Mouse (Mus musculus) stomach, postnatal 0 days (tissue): ENCODE data around the gene Kdm2b. TPM values are rescaled to one million over a fixed set of nuclear protein-coding genes. Genes with fewer than 3 reads are reported as not detected.

Experiments
- ATAC-seq: fragments of 200-750 bp; cut with Nextera tagmentation; 2 replicates; pipeline ENCODE4 v1.8.0; 2017; ENCODE audit not compliant: low FRiP score, low TSS enrichment
- DNase-seq: peaks from one replicate; pipeline ENCODE4 v3.0.0-alpha.2; 2016; ENCODE audit warnings: low spot score
- H3K27ac ChIP-seq: fragments of 300-500 bp; sonication (generic); replicated peaks from 2 replicates; pipeline ENCODE4 v1.5.1; 2014; ENCODE audit warnings: mild to moderate bottlenecking, control low read depth
- H3K27me3 ChIP-seq: fragments of 300-500 bp; sonication (generic); 2 replicates; pipeline ENCODE4 v1.6.1; 2014; ENCODE audit warnings: low read length; ENCODE audit not compliant: control insufficient read depth, insufficient read depth
- H3K36me3 ChIP-seq: fragments of 300-500 bp; sonication (generic); 2 replicates; pipeline ENCODE4 v1.6.1; 2014; ENCODE audit warnings: low read length, mixed read lengths; ENCODE audit not compliant: control insufficient read depth, insufficient read depth
- H3K4me1 ChIP-seq: fragments of 300-500 bp; sonication (generic); replicated peaks from 2 replicates; pipeline ENCODE4 v1.6.1; 2014; ENCODE audit warnings: antibody characterized with exemption; ENCODE audit not compliant: control insufficient read depth, insufficient read depth
- H3K4me2 ChIP-seq: fragments of 300-500 bp; sonication (generic); replicated peaks from 2 replicates; pipeline ENCODE4 v1.6.1; 2014; ENCODE audit warnings: low read depth, mild to moderate bottlenecking, control low read depth, moderate library complexity
- H3K4me3 ChIP-seq: fragments of 300-500 bp; sonication (generic); 2 replicates; pipeline ENCODE4 v1.5.1; 2014; ENCODE audit warnings: low read depth, low read length, control low read depth
- H3K9ac ChIP-seq: fragments of 300-500 bp; sonication (generic); 2 replicates; pipeline ENCODE4 v1.6.1; 2014; ENCODE audit warnings: mild to moderate bottlenecking, low read length, control low read depth, mixed read lengths
- H3K9me3 ChIP-seq: fragments of 300-500 bp; sonication (generic); 2 replicates; pipeline ENCODE4 v1.6.1; 2016; ENCODE audit warnings: low read length; ENCODE audit not compliant: control insufficient read depth
- CTCF ChIP-seq: IDR thresholded peaks from 2 replicates; pipeline ENCODE4 v1.5.1; 2016; ENCODE audit warnings: antibody characterized with exemption, low read depth, mild to moderate bottlenecking, moderate library complexity
- EP300 ChIP-seq: optimal IDR thresholded peaks from 2 replicates; pipeline ENCODE3; 2016; ENCODE audit warnings: antibody characterized with exemption
- WGBS: fragments of 180-500 bp; shearing (Covaris S2); extraction: QIAGEN DNeasy Blood & Tissue Kit; methylation state at CpG from one replicate; pipeline ENCODE4 v1.1.7; 2014; 5-methylcytosine and 5-hydroxymethylcytosine counted together
- polyA plus RNA-seq: library from polyadenylated mRNA; unstranded; fragments of >200 nt; fragmentation: Nextera tagmentation; extraction: Ambion mirVana; gene quantifications from 2 replicates; pipeline ENCODE4 v1.2.1, GENCODE M21; 2015

The Kdm2b gene
- polyA plus RNA-seq, 1 experiment from 2014 or later = 15.5 TPM

DNA sequence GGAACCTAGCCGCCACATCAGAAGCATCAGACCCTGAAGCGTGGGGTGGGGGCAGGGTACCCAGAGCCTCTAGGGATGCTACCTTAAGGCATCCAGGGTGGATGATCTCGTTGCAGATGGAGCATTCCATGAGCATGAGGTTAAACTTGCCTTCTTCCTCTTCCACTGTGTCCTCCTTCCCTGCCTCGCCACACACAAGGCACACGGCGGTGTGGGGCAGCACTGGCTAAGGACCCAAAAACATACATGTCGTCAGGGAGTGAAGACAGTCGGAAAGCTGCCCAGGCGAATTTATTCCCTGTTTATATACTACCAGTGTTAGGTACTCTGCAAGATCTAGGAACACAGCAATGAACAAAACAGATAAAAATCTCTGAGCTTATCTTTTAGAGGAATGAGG lies 106.4 kb downstream of the Kdm2b start:
- Histone ChIP-seq H3K9me3 (no peaks in the 10 kb centered on the region), H3K9ac (no peak overlapping the region), H3K4me2 (no peak overlapping the region), H3K27me3 (no peaks in the 10 kb centered on the region), H3K4me3 (no peak overlapping the region), H3K4me1 (no peaks in the 10 kb centered on the region; the same call in 1 of the 2 replicates), H3K36me3 (no peaks in the 10 kb centered on the region; the same call in 1 of the 2 replicates), H3K27ac (peak overlapping the region; percentile 78)
- WGBS = 70% methylated on average over 9 of the region's 9 CpGs
- ATAC-seq = no peak
- DNase-seq = no peak
- TF ChIP-seq EP300 (no peak), CTCF (no peak)

DNA sequence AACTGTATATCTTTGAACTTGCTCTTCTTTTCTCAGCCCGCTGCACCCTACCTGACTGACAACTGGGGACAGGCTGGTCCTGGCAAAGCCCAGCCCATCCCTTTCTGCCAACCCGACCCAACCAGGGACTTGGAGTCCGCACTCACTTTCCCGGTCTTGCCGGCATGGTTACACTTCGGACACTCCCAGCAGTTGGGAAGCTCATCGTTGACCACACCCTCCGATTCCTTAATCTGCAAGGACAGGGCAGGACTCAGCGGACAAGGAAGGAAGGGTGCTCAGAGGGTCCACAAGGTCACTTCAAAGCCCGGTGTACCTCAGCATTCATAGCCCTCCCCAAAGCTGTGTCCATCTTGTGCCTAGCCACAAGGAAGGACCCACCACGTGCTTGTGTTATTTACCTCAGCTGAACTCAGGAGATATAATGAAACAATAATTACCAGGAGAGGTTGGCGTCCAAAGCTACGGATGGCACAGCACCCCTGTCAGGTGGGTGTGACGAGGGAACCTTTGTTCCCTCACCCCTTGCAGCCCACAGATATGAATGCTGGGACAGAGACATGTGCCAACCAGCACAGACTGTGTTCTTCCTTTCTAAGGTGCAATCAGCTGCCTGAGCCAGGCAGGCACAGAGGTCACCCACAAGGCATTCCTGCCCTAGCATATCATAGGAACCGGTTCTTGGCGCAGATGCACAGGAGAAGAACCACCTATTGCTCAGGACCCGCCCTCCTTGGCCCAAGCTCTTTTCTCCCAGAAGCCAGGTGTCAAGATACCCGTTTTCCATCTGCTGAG lies 107.2 kb downstream of the Kdm2b start:
- 76% methylated on average over 18 of the region's 18 CpGs for WGBS
- Histone ChIP-seq H3K4me3 (no peak overlapping the region), H3K4me2 (no peak overlapping the region), H3K9ac (no peak overlapping the region), H3K36me3 (peaks cover 4% of the 10 kb centered on the region; the same call in 1 of the 2 replicates), H3K9me3 (no peaks in the 10 kb centered on the region), H3K27ac (peak overlapping the region; percentile 78), H3K4me1 (no peaks in the 10 kb centered on the region; the same call in 1 of the 2 replicates), H3K27me3 (no peaks in the 10 kb centered on the region)
- no peak for DNase-seq
- TF ChIP-seq CTCF (no peak), EP300 (no peak)
- peak; percentile 40 for ATAC-seq

DNA sequence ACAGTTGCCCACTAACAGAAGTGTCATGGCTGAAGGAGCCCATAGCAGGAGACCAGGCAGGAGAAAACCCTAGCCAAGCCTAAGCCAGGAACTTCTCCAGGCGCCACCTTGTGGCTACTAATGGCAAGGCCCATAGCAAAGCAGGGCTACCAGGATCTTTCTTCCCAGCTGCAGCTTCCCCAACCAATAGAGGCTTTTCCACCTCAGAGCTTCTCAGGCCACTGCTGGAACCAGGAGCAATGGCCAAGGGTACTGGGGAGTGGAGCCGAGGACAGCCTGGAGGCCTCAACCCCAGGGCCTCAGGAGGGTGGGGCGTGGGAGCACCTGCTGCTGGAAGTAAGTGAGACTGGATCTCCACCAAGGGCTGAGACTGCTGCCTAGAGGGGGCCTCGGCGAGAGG lies 108.3 kb downstream of the Kdm2b start:
- H3K36me3 ChIP-seq = peaks cover 4% of the 10 kb centered on the region; the same call in 1 of the 2 replicates
- no peaks in the 10 kb centered on the region for H3K9me3 ChIP-seq
- H3K9ac ChIP-seq = no peak overlapping the region
- peak; percentile 56 for ATAC-seq
- no peaks in the 10 kb centered on the region for H3K27me3 ChIP-seq
- no peak overlapping the region for H3K4me3 ChIP-seq
- no peaks in the 10 kb centered on the region; the same call in 1 of the 2 replicates for H3K4me1 ChIP-seq
- TF ChIP-seq CTCF (peak; percentile 88), EP300 (no peak)
- peak; percentile 78 for DNase-seq
- H3K4me2 ChIP-seq = no peak overlapping the region; the same call in 1 of the 2 replicates
- H3K27ac ChIP-seq = peak overlapping the region; percentile 78
- WGBS = 50% methylated on average over 5 of the region's 5 CpGs

DNA sequence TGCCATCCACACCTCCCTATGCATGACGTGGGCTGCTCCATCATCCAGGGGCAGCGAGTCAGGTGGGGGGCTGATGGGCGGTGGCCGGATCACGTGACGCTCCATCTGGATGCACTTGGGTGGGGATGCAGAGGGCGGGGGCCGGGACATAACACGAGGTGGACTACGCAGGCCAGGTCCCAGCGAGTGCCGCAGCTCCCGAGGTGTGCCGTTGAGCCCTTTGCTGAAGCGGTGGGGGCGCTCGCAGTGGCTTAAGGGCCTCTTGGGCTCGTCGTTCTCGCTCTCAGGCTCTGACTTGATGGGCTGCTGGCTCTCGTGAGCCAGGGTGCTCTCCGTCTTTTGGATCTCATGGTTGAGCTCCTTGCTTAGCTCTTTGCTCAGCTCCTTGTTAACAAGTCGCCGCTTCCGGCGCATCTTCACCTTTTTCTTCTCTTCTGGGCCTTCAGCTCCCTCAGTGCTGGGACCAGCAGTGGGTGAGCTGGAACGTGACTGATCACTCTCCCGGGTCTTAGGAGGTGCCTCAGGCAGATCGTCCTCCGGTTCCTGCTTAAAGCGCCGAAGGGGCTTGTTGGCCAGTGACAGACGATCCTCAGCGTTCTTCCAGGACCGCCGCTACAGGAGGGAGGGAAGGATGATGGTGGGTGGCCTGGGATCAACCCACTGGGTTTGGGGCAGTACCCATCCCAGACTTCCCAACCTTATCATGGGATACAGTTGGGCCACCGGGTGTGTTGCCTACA lies 109.2 kb downstream of the Kdm2b start:
- Histone ChIP-seq H3K36me3 (peaks cover 4% of the 10 kb centered on the region; the same call in 1 of the 2 replicates), H3K4me2 (no peak overlapping the region), H3K9ac (no peak overlapping the region), H3K4me3 (no peak overlapping the region), H3K4me1 (no peaks in the 10 kb centered on the region; the same call in 1 of the 2 replicates), H3K27me3 (no peaks in the 10 kb centered on the region), H3K9me3 (no peaks in the 10 kb centered on the region), H3K27ac (no peak overlapping the region)
- no peak for DNase-seq
- TF ChIP-seq EP300 (no peak), CTCF (no peak)
- WGBS = 93% methylated on average over 37 of the region's 37 CpGs
- ATAC-seq = no peak

DNA sequence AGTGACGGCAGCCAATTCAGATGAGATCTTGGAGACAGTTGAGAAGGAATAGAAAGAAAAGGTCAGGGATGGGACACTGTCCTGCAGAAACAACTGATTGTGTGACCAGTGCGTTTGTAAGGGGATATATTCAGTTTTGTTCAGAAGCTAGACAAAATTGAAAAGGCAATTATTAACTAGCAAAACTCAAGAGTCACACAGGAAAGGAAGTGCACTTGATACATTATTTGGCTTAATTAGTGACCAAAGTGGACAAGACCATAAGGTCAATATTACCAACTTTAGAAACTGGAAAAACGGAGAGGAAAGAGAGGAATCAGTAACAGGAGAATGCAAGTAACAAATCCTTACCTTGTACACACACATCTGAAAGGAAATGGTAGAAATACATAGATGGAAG lies 113.0 kb downstream of the Kdm2b start:
- Histone ChIP-seq H3K27ac (no peak overlapping the region), H3K4me3 (no peak overlapping the region), H3K36me3 (peaks cover 4% of the 10 kb centered on the region; the same call in 1 of the 2 replicates), H3K9ac (no peak overlapping the region), H3K27me3 (no peaks in the 10 kb centered on the region), H3K4me2 (no peak overlapping the region), H3K4me1 (no peaks in the 10 kb centered on the region), H3K9me3 (no peaks in the 10 kb centered on the region)
- TF ChIP-seq EP300 (no peak), CTCF (no peak)
- ATAC-seq = no peak
- DNase-seq = no peak
- 73% methylated on average over 3 of the region's 3 CpGs for WGBS

DNA sequence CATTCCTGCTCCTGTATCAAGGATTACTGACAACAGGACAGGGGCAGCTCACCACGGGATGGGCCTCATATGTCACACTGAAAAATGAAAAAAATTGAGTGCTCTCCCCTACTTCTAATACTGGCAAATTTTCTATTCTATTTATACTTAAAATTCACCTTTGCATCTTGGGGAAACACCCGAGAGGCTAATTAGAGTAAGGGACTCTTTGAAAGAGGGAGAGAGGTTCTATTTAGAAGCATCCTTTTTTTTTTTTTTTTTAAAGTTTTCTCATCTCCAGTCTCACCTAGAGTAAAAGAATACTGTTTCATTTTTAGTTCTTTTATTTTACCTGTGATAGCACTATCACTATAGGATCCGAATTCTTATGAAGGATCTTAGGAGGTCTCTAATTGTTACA lies 115.3 kb downstream of the Kdm2b start:
- H3K9me3 ChIP-seq = no peaks in the 10 kb centered on the region
- WGBS = 81% methylated on average over 3 of the region's 3 CpGs
- TF ChIP-seq CTCF (no peak), EP300 (no peak)
- ATAC-seq (no peak), DNase-seq (no peak)
- H3K27me3 ChIP-seq = no peaks in the 10 kb centered on the region
- H3K4me3 ChIP-seq = no peak overlapping the region
- H3K9ac ChIP-seq = no peak overlapping the region
- H3K27ac ChIP-seq = no peak overlapping the region
- no peak overlapping the region for H3K4me2 ChIP-seq
- H3K4me1 ChIP-seq = no peaks in the 10 kb centered on the region
- H3K36me3 ChIP-seq = peaks cover 8% of the 10 kb centered on the region; the same call in 1 of the 2 replicates
